Mouse (Mus musculus): ENCODE data around the gene Oxct1.

Oxct1 gene

GRCm38 (mm10) chr15:4028960-4029359 is 2.8 kb downstream of the Oxct1 start:
- DNase-seq, result peak; percentile 66 to 71

DNA sequence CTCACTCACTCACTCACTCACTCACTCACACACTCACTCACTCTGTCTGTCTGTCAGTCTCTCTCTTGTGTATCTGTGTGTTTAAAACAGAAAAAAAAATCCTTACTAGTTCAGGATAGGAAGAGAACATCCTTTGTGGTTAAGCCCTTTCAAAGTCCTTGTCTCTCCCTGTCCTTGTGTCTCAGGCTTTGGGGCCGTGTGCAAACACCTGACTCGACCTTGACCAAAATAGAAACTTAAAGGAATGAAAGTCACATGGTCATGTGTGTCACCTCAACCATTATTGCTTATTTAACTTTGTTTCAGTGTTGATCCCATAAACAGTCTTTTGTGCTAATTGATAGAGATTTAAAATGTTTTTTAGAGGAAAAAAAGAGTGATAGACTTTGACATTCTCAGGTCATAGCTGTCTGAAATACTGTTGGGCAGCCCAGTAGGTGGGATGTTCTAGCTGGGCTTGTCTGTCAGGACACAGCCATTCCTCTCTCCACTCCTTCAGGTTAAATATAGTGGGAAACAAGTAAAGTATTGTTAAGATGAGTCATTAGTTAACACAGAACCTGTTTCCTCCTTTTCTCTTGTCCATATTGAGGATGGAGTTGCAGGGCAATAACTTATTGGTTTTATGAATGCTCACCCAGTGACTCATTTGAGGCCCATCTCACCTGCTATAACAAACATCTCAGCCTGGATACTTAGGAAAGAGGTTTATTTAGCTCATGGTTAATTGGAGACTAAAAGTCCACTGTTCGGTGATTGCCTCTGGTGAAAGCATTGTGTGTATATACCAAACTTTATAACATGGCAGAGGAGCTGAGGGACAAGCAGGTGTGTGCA is 7.2 kb downstream of the Oxct1 start:
- DNase-seq, result no peak

DNA sequence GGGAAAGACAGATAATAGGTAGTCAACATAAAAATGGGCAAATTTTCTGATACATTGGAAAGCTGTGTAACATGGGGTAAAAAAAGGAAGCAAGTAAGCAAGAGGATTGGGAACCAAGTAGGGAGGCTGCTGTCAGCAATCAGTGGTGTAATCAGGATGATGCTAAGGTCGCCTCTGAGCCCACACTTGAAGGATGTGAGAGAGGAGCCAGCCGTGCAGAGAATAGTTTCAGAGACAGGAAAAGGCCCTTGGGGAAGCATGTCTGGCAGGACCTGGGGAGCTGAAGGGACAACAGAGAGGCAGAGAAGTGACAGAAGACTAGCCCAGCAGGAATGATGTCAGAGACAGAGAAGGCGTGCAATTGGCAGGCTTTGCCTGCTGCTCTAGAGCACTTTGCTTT is 16.2 kb downstream of the Oxct1 start:
- DNase-seq, result no peak

DNA sequence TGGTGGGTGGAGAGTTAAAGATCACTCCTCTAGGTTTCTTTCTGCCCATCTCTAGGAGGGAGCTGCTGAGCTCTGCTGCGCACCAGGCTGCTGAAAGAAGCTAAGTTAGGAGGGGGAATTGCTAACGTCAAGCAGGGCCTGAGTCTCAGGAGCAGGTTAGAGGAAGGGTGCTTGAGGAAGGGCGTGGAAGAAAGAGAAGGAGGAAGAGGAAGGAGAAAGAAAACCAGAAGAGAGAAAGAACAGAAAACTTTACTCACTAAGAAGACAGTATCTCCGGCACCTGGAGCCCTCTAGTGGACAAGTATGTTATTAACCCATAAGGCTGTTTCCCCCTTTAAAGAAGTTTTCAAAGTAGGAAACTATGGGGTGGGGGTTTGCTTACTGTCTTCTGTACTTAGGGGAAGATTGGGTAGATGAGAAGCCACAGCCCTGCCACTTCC is 16.9 kb downstream of the Oxct1 start:
- peak; percentile 28 to 59 for DNase-seq

DNA sequence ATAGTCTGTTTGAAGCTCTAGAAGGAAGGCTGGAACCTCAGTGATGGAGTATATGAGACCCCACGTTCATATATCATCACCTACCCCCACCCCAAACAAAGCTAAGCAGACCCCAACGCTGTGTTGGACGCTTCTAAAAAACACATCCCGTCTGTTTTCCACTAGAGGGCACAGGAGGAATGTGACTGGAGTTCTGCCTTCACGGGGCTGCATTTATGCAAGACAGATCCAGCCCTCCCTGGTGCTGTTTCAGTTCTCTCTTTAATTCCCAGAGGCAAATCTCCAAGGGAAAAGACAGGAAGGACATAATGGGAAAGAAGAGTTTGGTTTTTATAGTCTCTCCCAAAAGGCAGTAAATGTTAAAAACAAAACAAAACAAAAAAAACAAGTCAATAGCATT is 30.4 kb downstream of the Oxct1 start:
- DNase-seq, result peak; percentile 55 to 62

DNA sequence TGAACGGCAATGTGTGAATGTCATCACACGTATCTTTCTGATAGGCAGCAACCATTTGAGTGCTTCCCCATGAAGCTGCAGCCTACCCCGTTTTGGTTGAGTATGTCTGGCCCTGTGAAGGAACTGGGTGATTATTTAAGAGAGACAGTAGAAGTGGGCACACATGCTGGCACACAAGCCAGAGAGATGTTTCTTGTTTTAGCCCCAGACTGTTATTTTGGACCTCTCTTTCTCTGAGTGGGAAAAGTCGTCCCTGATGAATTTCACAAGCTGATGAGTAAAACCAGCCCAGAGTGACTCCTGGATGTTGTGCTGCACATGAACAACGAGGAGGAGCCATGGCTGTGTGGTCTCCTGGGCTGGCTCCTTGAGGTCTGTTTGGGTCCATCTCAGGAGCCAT is 37.4 kb downstream of the Oxct1 start:
- DNase-seq, result no peak

DNA sequence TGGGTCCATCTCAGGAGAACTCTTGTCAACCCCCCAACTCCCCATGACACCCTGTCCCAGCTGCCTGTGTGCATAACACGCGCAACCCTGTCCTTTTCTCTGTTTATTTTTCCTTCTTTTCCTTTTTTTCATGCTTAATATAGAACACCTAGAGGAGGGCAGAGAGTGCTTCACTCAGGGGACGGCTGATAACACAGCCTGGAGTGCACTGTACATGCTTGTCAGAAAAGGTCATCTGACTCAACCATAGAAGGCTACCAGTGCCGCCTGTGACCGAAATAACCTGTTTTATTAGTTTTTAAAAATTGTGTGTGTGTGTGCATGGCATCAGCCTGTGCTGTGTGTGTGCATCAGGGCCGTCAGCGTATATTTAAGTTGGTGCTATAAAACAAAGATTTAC is 37.8 kb downstream of the Oxct1 start:
- no peak for DNase-seq

DNA sequence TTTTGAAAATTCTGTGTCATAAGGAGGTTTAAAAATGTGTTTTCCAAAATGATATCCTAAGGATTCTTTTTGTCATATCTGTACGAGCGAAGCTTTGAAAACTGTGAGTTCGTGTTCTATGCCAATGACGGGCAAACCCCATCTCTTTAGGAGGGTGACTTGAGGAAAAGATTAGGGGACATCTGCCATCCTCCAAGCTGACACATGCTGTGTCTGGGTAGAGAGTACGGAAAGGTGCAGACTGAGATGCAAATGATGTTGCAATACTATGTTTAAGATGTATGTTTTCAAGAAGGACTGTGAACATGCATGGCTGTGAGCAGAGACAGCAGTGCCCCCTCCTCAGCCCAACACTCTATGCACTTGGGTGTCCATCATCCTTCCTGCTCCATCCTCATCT is 38.5 kb downstream of the Oxct1 start:
- DNase-seq, result no peak

GRCm38 (mm10) chr15:4067273-4067990 is 41.2 kb downstream of the Oxct1 start:
- DNase-seq, result peak; percentile 43 to 48

DNA sequence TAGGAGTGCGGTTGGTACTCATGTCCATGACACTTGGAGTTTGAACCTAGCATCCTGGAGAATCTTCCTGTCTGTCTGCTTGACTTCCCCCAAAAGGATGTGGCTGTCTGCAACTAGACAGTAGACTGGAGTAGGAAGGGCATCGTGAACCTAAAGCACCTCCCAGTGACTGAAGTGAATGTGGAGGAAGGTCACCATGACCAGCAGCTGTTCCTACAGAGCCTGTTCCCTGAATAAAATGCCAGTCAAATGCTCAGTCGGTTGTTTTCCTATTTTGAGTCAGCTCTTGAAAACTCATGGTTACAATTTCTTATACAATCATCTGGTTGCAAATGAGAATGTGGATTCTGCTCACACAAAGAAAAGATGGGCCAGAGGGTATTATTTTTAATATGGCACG is 51.8 kb downstream of the Oxct1 start:
- DNase-seq, result no peak

GRCm38 (mm10) chr15:4078785-4079184 is 52.6 kb downstream of the Oxct1 start:
- DNase-seq, result no peak

DNA sequence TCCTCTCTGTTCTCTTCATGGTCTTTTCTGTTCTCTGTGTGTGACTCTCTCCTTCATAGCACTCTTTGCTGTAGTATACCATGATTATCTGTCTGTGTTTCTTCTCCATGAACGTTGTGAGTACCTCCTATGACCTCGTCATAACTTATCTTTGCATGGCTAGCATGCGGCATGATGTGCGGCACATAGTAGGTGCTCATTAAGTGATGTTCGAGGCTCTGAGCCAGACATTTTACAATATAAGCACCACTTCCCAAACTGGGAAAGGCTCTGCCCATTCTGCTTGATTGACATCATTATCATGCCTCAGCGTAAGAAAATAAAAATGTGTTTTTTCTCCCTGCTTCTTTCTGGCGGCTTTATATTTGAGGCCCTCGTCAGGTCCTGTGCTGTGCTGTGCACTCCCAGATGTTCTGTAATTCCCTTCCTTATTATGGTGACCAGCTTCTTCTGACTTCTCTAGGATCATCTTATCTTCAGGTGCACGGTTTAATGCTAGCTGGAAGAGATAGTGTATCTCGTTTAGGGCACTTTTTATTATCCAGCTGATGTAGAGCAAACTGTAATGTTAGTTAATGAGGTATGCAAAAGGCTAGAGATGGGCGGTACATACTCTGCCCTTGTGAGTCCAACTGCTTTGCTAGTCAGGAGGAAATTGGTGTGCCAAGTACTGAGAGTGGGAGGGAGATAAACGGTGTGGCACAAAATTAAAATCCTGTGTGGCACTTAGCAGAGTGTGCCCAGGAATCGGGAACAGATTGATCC is 53.4 kb downstream of the Oxct1 start:
- DNase-seq, result no peak

DNA sequence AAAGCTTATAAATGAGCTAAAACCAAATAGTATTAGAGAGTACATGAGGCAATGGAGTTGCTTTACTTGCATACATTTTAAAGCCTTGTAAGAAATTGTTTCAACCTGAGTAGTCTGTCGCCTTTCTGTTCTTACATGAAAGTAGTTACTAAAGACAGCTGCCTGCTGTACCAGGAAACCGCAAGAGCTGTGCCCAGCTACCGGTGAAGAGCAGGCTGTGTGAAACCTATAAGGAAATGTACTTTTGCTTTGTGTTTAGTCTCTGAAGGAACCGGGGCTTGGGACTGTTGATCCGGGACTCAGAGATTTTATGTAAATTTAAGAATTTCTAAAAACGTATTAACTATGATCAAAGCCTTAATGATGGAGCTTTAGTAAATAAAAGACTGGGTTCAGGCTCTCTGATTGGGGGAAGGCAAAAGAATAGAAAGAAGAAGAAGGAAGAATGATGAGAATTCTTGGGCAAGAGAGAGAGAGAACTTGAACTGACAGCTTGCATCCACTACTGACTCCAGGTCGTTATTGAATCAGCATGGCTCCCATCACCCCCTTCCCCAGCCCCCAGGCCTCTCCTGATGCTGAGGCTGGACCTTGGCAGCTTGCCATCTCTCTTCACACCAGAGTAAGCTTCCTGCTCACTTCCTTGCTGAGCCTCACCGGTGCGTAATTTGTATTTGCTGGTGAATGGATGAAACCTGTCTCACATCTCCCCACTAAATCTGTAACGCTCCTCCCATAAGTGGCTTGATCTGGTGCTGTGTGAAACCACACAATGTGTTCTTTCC is 59.6 kb downstream of the Oxct1 start:
- peak; percentile 56 to 66 for DNase-seq

DNA sequence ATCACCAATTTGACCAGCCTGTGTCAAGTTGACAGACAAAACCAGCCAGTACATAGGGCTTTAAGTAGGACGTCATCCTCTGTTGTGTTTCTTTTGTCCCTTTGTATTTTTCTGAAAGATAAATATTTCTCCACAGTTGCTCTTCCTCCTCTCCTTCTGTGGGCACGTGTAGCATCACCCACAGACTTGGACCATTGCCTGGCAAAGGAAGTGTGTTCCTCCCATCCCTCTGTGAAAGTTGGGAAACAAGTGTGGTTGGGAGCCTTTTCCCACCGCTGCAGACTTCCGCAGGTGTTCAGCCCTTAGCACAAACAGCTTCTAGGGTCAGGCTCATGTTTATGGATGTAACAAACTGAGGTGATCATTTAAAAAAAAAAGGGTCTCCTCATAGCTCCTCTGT is 61.3 kb downstream of the Oxct1 start:
- no peak for DNase-seq

DNA sequence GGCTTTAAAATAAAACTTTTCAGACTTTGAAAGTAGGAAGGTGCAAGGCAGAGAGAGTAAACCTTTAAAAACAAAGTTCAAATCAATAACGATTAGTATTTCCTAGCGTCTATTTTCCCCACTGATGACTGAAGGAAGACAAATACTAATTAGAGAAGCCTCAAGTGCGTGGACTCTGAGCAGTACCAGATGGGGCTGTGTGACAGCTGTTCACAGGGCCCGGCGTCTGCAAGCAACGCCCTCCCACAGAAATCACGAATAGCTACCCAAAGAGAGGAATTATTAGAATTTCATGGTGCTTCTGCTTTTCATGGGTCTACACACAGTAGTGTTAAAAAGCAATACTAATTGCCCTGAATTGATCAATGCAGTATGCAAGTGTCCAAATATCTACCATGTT is 61.7 kb downstream of the Oxct1 start:
- DNase-seq, result no peak

DNA sequence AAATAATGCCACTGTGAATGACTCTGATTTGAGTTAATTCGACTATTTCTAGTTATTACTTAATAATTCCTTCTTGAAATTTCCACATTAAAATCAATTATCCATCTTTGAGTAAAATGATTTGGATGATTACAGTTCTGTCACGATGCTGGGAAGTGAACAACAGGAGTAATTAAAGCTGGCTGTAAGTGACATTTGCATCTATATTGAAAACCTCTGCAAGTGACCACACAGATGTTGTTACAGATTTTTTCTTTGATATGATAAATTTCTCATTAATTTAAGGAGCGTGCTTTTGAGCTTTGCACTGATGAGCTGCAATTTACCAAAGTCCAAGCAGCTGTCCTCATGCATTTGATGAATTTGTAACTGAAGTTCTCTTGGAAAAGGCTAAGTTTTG is 64.4 kb downstream of the Oxct1 start:
- DNase-seq, result no peak

DNA sequence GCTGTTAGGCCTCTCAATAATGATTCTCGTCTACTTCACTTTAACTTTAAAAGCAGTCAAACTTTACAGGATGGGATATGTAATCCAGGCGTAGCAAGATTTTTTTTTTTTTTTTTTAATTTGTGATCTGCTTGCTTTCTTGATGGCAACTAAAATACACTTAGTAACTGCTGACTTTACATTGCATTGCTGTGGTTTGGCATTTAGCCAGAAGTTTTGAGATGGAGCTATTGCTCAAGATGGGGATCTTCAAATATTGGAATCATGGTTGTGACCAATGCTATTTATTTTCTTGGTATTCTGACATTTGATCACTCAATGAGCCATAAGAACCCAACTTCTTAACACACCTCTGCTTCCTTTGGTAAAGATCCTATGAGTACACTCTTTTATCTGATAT is 66.4 kb downstream of the Oxct1 start:
- no peak for DNase-seq

- DNase-seq, result peak in 1 of 2 experiments; percentile 3
These were observed 74.2 kb downstream of the Oxct1 start for GRCm38 (mm10) chr15:4100341-4100921.

- DNase-seq, result no peak
These were observed 74.8 kb downstream of the Oxct1 start for GRCm38 (mm10) chr15:4101025-4101424.

GRCm38 (mm10) chr15:4104319-4104718 is 78.1 kb downstream of the Oxct1 start:
- no peak for DNase-seq

GRCm38 (mm10) chr15:4105498-4105897 is 79.3 kb downstream of the Oxct1 start:
- no peak for DNase-seq

- DNase-seq, result no peak
These were observed 93.8 kb downstream of the Oxct1 start for GRCm38 (mm10) chr15:4119962-4120361.
